Mouse (Mus musculus) cerebellum, adult (tissue): ENCODE results near the gene Mob3a.

Experiments
- ATAC-seq: cut with Nextera tagmentation; 2 replicates; pipeline ENCODE4 v1.9.2; 2017; ENCODE audit warnings: mild to moderate bottlenecking, moderate library complexity, mixed read lengths; ENCODE audit not compliant: insufficient number of reproducible peaks, low FRiP score, low TSS enrichment

Mob3a gene

GRCm38 (mm10) chr10:80701721-80702535 is at the start of gene Mob3a, which contains the start of gene Izumo4:
TSS of gene Mob3a (minus strand) at chr10:80701977.
TSS of gene Izumo4 (plus strand) at chr10:80702184.
- ATAC-seq, result peak; percentile 84

GRCm38 (mm10) chr10:80751188-80751832 is 49.5 kb upstream of the Mob3a start:
- ATAC-seq, result no peak

- ATAC-seq, result no peak
Observed at GRCm38 (mm10) chr10:80748609-80749008, 46.8 kb upstream of the Mob3a start.

GRCm38 (mm10) chr10:80747410-80747809 is 45.6 kb upstream of the Mob3a start:
- no peak for ATAC-seq

- ATAC-seq, result no peak
Observed at GRCm38 (mm10) chr10:80744262-80744661, 42.5 kb upstream of the Mob3a start.

GRCm38 (mm10) chr10:80742180-80742978 is 40.6 kb upstream of the Mob3a start, which contains the start of gene Ap3d1:
TSS of gene Ap3d1 (minus strand) at chr10:80742264.
- peak; percentile 98 for ATAC-seq

- ATAC-seq, result no peak; the same call in 1 of the 2 replicates
Observed at GRCm38 (mm10) chr10:80741634-80742179, 39.9 kb upstream of the Mob3a start.

- ATAC-seq, result no peak
Observed at GRCm38 (mm10) chr10:80741146-80741545, 39.4 kb upstream of the Mob3a start.

GRCm38 (mm10) chr10:80738657-80739056 is 36.9 kb upstream of the Mob3a start:
- ATAC-seq, result no peak

GRCm38 (mm10) chr10:80736731-80737130 is 35.0 kb upstream of the Mob3a start:
- ATAC-seq, result peak; percentile 41; the same call in 1 of the 2 replicates

- ATAC-seq, result peak; percentile 26; the same call in 1 of the 2 replicates
Observed at GRCm38 (mm10) chr10:80732611-80733101, 30.9 kb upstream of the Mob3a start.

- ATAC-seq, result no peak
Observed at GRCm38 (mm10) chr10:80727369-80728127, 25.8 kb upstream of the Mob3a start.

GRCm38 (mm10) chr10:80717281-80717680 is 15.5 kb upstream of the Mob3a start:
- no peak for ATAC-seq

- ATAC-seq, result no peak
Observed at GRCm38 (mm10) chr10:80710834-80711233, 9.1 kb upstream of the Mob3a start.

- ATAC-seq, result no peak
Observed at GRCm38 (mm10) chr10:80705479-80705878, 3.7 kb upstream of the Mob3a start.

- no peak for ATAC-seq
Observed at GRCm38 (mm10) chr10:80705033-80705432, 3.3 kb upstream of the Mob3a start.

- ATAC-seq, result no peak
Observed at GRCm38 (mm10) chr10:80704418-80704817, 2.6 kb upstream of the Mob3a start.

- ATAC-seq, result no peak
Observed at GRCm38 (mm10) chr10:80703643-80704042, 1.9 kb upstream of the Mob3a start.
